Mouse (Mus musculus): ENCODE data around the gene Itm2c.
A peak's percentile ranks its signal among the peaks of the same experiment; 100 is the strongest.

Gene Itm2c

GRCm38 (mm10) chr1:85899388-85899761 is 5.3 kb downstream of the Itm2c start:
- no peak for DNase-seq

GRCm38 (mm10) chr1:85900521-85901333 is 6.6 kb downstream of the Itm2c start:
- DNase-seq: no peak

GRCm38 (mm10) chr1:85901516-85902107 is 7.5 kb downstream of the Itm2c start:
- no peak for DNase-seq

- peak in 1 of 2 experiments; percentile 45 for DNase-seq
Measured at GRCm38 (mm10) chr1:85902108-85902561, 8.1 kb downstream of the Itm2c start.

- no peak for DNase-seq
Measured at GRCm38 (mm10) chr1:85906892-85907291, 12.8 kb downstream of the Itm2c start.

GRCm38 (mm10) chr1:85908754-85909590 is 14.9 kb downstream of the Itm2c start:
- DNase-seq: peak in 1 of 2 experiments; percentile 10

- DNase-seq: no peak
Measured at GRCm38 (mm10) chr1:85913078-85913755, 19.1 kb downstream of the Itm2c start.

GRCm38 (mm10) chr1:85915890-85916289 is 21.8 kb downstream of the Itm2c start:
- no peak for DNase-seq

- no peak for DNase-seq
Measured at GRCm38 (mm10) chr1:85916830-85917450, 22.9 kb downstream of the Itm2c start.

- DNase-seq: no peak
Measured at GRCm38 (mm10) chr1:85919621-85920020, 25.5 kb downstream of the Itm2c start.

- no peak for DNase-seq
Measured at GRCm38 (mm10) chr1:85921725-85922124, 27.6 kb downstream of the Itm2c start.

- no peak for DNase-seq
Measured at GRCm38 (mm10) chr1:85922127-85922864, 28.2 kb downstream of the Itm2c start.

GRCm38 (mm10) chr1:85922865-85923211 is 28.8 kb downstream of the Itm2c start:
- no peak for DNase-seq

- DNase-seq: no peak
Measured at GRCm38 (mm10) chr1:85925183-85925582, 31.1 kb downstream of the Itm2c start.

- no peak for DNase-seq
Measured at GRCm38 (mm10) chr1:85928057-85928687, 34.1 kb downstream of the Itm2c start, which contains the start of gene 4933407L21Rik. Gene 4933407L21Rik, plus strand, starts transcription at chr1:85928483.

- DNase-seq: no peak
Measured at GRCm38 (mm10) chr1:85928688-85929065, 34.6 kb downstream of the Itm2c start.

- DNase-seq: no peak
Measured at GRCm38 (mm10) chr1:85929406-85929805, 35.3 kb downstream of the Itm2c start.

GRCm38 (mm10) chr1:85931170-85931569 is 37.1 kb downstream of the Itm2c start:
- DNase-seq: no peak

- DNase-seq: no peak
Measured at GRCm38 (mm10) chr1:85933226-85933625, 39.1 kb downstream of the Itm2c start.

- no peak for DNase-seq
Measured at GRCm38 (mm10) chr1:85933631-85934465, 39.8 kb downstream of the Itm2c start.

Data from kidney, postnatal 36 days (tissue).